In the genomic region with DNA sequence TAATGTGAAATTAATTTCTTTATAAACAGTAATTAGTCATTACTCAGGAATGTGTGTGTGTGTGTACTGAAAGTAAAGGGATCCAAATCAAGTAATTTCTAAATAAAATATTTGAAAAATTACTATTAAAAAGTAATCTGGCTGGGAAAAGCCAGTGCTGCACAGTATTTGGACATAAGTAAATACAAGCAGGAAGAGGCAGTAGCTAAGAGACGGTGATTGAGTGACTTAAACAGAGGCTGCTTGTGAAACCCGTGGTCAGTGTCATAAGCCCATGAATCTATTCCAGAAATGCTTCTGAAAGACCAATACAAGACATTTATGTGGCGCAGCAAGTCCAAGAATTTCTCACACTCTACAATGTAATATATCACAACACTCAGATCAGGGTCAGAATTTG, we compare ENCODE assay signal across 28 mouse cellular contexts. TPM values are rescaled to one million over a fixed set of nuclear protein-coding genes. Genes with fewer than 3 reads are reported as not detected.
"Had no signal": no experiment of that assay in that cellular context is flagged by ENCODE, and none has a peak within 500 bp of the region (broad histone marks: within the 10 kb centered on the region; RNA-seq: fewer than 3 reads in every experiment).

No protein-coding gene starts in this region.

- H3K27ac ChIP-seq: gastrocnemius, adult 2 months; heart, embryonic 10.5 days; hindbrain, embryonic 10.5 days; hindbrain, embryonic 12.5 days; hindbrain, embryonic 14.5 days; intestine, embryonic 15.5 days; layer of hippocampus, adult 2 months; left cerebral cortex, adult 2 months; limb, embryonic 10.5 days; limb, embryonic 12.5 days had no signal

- H3K36me3 ChIP-seq: heart, embryonic 10.5 days; heart, embryonic 12.5 days; hindbrain, embryonic 10.5 days; hindbrain, embryonic 12.5 days; intestine, embryonic 15.5 days; limb, embryonic 10.5 days; limb, embryonic 12.5 days had no signal

- H3K9ac ChIP-seq: heart, embryonic 12.5 days; hindbrain, embryonic 12.5 days; hindbrain, embryonic 14.5 days; intestine, embryonic 15.5 days; limb, embryonic 12.5 days had no signal

- H3K4me2 ChIP-seq: heart, embryonic 12.5 days; hindbrain, embryonic 12.5 days; hindbrain, embryonic 14.5 days; intestine, embryonic 15.5 days; limb, embryonic 12.5 days had no signal

- H3K9me3 ChIP-seq: heart, embryonic 10.5 days; heart, embryonic 12.5 days; hindbrain, embryonic 10.5 days; hindbrain, embryonic 12.5 days; intestine, embryonic 15.5 days; limb, embryonic 10.5 days; limb, embryonic 12.5 days had no signal

- DNase-seq: gastrocnemius, adult 2 months; gastrocnemius, postnatal 10 days; gastrocnemius, postnatal 25 days; heart, adult 18-20 months; heart, postnatal 10 days; heart, postnatal 4 days; kidney, adult 18-20 months; kidney, adult 8-10 months; kidney, postnatal 10 days; kidney, postnatal 25 days; kidney, postnatal 4 days had no signal

- H3K4me1 ChIP-seq: heart, embryonic 10.5 days; heart, embryonic 12.5 days; intestine, embryonic 15.5 days had no signal

- H3K27me3 ChIP-seq: heart, embryonic 12.5 days; hindbrain, embryonic 12.5 days; intestine, embryonic 15.5 days; limb, embryonic 12.5 days had no signal

- ATAC-seq: hindbrain, embryonic 16.5 days; inflammation-experienced regulatory T-cells, adult 6 months; intestine, embryonic 15.5 days; intestine, postnatal 0 days had no signal

- H3K4me3 ChIP-seq: gastrocnemius, adult 2 months; heart, embryonic 10.5 days; heart, embryonic 12.5 days; hindbrain, embryonic 10.5 days; hindbrain, embryonic 12.5 days; intestine, embryonic 15.5 days; layer of hippocampus, adult 2 months; left cerebral cortex, adult 2 months; limb, embryonic 10.5 days; limb, embryonic 12.5 days had no signal

RNA-seq across cellular contexts. Expression of gene Cer1, which starts 3.6 kb away (rescaled TPM):
- polyA plus RNA-seq: heart, embryonic 10.5 days; heart, embryonic 12.5 days; heart, embryonic 14.5 days; heart, embryonic 16.5 days; hindbrain, embryonic 10.5 days; hindbrain, embryonic 12.5 days; hindbrain, embryonic 14.5 days; inflammation-experienced regulatory T-cells, adult 6 months; intestine, postnatal 0 days; kidney, embryonic 14.5 days; kidney, embryonic 16.5 days had no signal
